Mouse (Mus musculus): ENCODE data around the gene Tomm20.
"Not testable (repeated sequence)": the region's sequence is repeated elsewhere in the genome, so short reads cannot be mapped to it uniquely, and the experiment has no call there.

The Tomm20 gene

DNA sequence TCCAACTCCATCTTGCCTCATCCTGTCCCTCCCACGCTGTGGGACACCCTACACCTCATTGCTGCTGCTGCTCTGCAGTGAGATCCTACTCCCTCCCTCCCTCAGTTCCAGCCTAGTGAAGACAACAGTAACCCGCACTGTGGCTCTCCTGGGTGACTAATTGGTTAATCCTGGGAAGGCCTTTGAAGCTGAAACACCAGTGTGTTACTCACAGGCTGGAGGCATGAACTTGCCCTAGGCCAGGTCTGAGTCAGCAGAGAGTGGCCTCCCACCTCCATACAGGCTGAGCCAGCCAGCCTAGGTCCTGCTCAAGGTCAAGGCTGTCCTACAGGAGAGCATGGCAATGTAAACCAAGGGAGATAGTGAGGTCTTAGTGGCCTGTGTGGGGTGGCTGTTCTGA lies 26.4 kb downstream of the Tomm20 start:
- DNase-seq (ENCODE audit: low read depth in 2 of 2, low spot score in 2 of 2), result no peak

DNA sequence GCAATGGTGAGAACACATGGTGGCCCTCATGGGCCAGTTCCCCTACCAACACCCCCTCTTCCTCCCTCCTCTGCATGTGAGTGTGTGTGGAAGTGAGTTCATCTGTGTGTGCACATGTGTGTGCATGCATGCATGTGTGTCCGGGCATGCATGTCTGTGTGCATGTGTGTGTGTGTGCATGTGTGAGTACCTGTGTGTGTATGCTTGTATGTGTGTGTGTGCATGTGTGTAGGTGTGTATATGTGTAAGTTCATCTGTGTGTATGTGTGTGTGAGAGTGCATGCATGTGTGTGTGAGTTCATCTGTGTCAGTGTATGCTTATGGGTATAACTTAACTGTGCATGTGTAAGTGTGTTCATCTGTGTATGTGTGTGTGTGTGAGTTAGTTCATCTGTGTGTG lies 27.3 kb downstream of the Tomm20 start:
- no peak for DNase-seq (ENCODE audit: low read depth in 2 of 2, low spot score in 2 of 2)

DNA sequence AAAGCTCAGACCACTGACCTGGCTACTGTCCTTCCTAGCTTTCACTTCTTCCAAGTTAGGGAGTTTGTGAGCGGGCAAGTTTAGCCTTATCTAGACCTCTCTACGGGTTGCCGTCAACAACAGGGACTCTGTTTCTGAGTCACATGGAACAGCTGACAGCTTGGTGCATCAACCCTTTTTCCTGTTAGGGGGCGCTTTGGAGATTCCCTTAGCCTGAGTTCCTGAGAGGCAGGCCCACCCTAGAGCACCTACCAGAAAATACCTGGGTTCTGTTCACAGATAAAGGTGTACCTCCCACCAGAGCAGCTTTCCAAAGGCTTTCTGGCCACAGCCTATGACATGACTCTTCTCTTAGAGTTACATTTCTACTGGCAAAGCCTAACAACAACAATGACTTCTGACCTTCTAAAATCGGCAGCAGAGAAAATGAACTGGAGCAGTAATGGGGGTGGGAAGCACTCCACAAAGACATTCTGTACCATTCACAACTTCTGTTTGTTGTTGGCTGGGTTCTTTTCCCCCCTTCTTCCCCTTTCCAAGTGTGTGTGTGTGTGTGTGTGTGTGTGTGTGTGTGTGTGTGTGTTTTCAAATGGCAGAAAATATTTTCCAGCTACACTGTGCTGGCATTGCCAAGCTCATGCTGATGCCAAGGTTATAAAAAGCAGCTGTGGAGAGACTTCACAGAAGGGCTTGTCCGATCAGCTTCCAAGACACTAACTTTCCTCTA lies 28.3 kb downstream of the Tomm20 start:
- DNase-seq (ENCODE audit: low read depth in 2 of 2, low spot score in 2 of 2), result no peak

DNA sequence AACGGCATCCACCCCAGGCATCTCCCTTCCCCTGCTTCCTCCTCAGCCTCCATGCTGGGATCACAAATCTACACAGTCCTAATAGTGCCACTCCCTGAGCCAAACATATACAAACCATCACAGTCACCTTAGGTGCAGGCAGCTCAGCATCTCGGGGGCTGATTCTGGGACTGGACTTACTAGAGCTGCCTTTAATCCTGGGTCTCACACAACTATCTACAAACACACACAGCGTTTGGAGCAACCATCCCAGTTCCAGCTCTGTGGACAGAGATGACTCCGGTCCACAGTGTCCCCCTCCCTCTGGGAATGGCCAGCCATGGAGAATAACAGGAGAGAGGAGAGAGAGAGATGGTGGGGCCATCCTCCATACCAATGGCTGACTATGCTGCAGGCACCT lies 29.0 kb downstream of the Tomm20 start:
- no peak for DNase-seq (ENCODE audit: low read depth in 2 of 2, low spot score in 2 of 2)

DNA sequence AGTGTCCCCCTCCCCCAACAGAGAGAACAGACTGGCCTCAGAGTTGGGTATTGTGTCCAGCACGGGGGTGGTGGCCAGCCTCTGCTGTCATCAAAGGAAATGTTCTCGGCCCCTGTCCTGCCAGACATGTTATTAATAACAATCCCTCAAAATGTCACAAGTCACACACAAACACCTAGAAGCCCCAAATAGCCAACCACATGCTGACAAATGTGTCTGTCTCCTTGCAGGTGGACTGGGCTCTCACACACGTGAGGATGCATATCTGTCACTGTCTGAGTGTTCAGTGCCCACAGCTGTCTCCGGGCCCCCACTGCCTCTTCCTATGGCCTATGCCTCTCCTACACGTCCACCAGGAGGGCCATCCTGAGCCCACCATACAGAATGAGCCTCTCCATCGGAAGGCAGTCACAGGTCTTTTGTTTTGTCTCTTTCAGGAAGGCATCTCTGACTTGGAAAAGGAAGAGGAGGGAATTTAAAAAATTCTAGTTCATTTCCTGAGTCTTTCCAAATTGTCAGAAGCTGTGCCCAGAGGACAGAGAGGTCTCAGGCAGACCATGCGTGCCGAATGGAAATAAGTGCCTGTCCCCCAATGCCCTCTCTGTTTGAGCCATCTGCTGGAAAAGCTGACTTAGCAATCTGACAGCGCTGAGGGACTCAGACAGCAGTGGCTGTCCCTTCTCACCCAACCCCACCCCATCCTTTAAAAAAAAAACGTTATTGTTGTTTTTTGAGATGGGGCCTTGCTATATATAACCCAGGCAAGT lies 30.9 kb downstream of the Tomm20 start:
- no peak for DNase-seq (ENCODE audit: low read depth in 2 of 2, low spot score in 2 of 2)

DNA sequence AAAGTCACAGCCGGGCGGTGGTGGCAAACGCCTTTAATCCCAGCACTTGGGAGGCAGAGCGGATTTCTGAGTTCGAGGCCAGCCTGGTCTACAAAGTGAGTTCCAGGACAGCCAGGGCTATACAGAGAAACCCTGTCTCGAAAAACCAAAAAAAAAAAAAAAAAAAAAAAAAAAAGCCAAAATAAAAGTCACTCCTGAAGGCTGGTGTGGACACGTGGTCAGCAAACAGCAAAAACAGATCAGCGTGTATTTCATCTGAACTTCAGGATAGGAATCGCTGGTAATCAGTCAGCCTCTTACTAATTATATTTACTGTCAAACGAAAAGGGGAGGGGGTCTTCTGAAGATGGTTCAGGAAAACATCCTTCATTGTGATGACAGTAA lies 31.5 kb downstream of the Tomm20 start:
- DNase-seq (ENCODE audit: low read depth in 2 of 2, low spot score in 2 of 2), result not testable (repeated sequence)

DNA sequence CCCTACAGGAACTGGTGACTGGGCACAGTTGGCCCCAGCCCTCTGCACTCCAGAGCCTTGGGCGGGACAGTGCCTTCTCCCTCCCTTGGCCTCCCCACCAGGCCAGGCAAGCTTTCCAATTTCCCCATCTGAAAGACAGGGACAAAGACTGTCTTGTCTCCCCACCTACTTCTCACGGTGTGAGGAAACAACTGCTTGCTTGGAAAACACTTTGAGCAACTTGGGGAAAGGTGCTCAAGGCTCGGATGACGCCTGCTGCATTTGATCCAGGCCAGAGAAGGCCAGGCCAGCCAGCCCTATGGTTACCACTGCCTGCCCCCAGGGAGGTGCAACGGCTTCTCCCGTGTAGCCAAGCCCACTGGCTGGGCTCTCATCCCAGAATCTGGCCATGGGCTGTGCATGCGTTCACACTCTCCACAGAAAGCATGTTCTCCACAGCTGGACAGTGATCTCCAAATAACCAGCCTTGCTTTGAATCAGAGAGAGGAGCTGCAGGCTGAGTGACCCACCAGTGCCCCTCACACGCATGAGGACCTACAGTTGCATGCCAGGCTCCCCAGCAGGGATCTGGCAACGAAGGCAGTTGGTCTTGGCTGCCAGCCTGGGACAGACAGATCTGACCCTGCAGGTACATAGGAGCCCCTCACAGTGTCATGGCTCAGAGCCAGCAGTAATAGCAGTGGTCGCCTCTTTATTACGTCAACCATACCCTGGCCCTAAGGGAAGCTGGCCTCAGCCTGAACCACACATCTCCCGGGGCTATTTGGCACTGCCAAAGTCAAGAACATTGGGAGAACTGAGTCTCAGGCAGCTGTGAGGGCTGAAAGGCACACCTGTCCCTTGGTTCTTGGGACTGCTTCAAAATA lies 32.2 kb downstream of the Tomm20 start:
- DNase-seq (ENCODE audit: low read depth in 2 of 2, low spot score in 2 of 2), result no peak

DNA sequence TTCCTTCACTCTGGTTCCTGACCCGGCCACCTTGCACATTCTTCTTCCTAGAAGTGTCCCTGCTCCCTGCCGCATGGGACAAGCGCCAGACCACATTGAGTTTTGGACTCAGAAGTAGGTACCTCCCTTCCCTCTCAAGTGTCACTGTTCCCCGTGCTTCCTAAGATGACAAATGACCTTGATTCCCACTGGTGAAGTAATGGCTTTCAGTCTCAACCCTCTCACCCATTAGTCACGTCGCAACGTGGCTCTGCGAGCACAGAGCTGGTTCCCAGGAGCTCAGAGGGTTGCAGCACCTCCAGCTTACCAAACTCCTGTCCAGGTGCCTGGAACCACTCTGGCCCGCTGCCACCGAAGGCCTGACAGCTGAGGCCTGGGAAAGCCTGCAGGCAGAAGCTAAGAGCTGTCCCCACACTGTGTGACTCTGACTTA lies 36.3 kb downstream of the Tomm20 start:
- DNase-seq (ENCODE audit: low read depth in 2 of 2, low spot score in 2 of 2), result no peak

DNA sequence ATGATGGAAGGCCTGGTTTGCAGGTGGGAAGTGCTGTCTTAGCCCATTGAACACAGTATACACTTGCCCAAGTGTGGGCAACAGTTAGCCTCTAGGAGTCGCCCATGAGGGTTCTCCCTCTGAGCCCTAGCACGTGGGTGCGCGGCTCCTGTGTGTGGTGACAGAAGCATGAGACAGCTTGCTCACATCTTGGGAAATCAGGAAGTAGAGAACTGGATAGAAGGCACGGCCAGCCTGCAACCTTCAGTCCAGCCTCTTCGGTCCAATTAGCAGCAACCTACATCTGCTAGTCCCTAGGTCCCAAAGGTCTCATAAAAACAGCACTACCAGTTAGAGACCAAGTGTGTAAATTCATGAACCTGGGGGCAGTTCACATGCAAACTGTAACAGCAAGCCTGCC lies 36.8 kb downstream of the Tomm20 start:
- DNase-seq (ENCODE audit: low read depth in 2 of 2, low spot score in 2 of 2), result no peak

DNA sequence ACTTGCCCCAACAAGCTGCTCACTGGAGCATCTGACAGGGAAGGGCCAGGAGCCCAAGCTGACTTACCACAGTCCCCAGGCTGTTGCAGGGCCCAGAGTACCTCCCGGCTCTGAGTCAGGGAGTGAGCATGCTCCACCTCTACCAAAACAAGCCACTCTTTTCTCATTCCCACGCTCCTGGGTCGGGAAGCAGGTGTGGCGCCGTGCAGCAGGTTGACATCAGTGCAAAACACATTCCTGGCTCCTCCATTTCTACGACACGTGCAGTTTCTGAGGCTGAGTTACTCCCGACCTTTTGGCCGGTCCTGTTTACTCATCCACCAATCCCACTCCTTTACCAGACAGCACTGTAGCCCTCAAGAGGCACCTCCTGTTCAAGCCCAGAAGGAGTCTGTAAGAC lies 37.7 kb downstream of the Tomm20 start:
- DNase-seq (ENCODE audit: low read depth in 2 of 2, low spot score in 2 of 2), result no peak

DNA sequence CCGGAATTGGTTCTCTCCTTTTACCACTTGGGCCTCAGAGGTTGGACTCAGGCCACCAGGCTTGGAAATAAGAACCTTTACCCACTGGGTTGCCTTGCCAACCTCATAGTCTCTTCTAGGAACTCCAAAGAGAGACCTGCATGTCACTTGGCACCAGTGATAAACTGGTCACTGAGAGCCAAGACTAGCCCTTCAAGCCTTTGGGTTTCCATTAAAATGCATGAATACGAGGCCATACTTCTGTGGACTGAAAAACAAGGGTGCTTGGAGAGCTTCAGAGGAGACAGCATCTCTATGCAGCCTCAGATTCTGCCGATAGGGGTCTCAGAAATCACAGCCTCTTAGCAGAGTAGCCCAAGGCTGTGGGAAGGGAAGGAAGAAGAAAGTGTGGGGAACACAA lies 38.3 kb downstream of the Tomm20 start:
- no peak for DNase-seq (ENCODE audit: low read depth in 2 of 2, low spot score in 2 of 2)

DNA sequence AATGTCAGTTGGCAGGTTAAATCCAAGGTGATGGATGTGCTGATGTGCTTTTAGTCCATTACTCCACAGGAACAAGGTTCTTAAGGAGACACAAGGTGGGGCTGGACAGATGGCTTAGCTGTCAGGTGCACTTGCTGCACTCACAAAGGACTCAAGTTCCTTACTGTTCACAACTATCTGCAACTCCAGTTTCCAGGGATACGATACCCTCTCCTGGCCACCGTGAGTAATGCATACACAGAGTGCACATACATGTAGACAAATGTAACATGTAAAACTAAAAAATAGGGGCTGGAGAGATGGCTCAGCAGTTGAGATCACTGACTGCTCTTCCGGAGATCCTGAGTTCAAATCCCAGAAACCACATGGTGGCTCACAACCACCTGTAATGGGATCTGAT lies 40.3 kb downstream of the Tomm20 start:
- peak in 1 of 2 experiments; percentile 8 for DNase-seq (ENCODE audit: low read depth in 2 of 2, low spot score in 2 of 2)

DNA sequence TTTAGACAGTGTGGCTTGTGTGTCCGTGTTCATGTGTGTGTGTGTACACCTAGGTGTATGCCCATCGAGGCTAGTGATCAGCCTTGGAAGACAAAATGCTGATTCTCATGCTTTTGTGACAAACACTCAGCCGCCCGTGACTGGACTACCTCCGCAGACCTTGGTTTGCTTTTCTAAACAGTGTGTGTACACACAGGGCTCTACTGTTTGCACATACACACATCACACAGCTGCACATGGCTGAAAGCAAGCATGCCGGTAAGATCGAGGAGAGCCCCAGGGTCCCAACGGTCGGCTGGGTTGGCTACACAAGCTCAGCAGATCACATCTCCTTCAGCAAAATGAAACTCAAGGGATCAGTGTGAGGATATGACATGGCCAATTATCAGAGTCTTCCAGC lies 41.7 kb downstream of the Tomm20 start:
- no peak for DNase-seq (ENCODE audit: low read depth in 2 of 2, low spot score in 2 of 2)

DNA sequence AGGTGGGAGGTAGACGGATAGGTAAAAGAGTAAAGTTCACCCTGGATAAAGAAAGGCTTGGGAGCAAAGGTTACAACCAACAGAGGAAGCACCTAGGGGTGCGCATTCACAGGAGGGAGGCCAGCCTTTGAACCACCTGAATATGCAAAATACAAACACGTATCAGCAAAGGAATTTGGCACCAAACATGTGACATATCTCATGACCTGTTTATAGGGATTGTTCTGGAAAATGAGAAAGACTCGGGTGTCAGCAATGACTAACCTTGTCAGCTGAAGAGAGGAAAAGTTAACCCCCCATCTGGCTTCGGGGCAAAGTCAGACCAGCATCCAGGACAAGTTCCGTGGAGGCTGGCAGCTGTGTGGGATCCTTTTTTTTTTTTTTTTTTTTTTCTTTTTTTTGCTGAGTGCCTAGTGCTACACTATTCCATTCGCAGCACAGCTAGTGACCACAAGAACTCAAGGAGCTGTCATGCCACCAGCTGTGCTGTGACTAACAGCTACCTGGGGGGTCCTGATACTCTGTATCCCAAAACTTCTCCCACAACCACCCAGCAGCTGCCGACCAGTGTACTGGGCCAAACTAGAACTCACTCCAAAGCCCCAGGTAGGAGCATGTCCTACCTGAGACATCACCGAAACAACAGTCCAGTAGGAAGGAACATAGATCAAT lies 42.3 kb downstream of the Tomm20 start:
- DNase-seq (ENCODE audit: low read depth in 2 of 2, low spot score in 2 of 2), result no peak

DNA sequence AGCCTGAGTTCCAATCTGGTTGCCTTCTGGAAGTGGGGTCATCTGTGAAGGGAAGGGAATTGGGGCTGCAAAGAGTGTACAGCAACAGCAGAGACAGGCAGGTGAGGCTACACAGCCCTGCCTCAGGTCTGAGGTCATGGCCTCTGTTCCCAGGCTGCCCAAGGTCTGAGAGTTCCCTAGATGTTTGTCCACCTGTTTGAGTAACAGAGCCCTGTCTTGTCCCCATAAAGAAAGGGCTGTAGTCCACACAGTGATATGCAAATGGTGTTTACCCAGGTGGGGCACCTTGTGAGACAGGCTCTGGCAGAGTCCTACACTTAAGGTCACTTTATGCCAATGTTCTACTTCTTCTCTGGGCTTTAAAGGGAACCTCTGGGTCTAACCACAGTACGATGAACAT lies 44.0 kb downstream of the Tomm20 start:
- no peak for DNase-seq (ENCODE audit: low read depth in 2 of 2, low spot score in 2 of 2)

DNA sequence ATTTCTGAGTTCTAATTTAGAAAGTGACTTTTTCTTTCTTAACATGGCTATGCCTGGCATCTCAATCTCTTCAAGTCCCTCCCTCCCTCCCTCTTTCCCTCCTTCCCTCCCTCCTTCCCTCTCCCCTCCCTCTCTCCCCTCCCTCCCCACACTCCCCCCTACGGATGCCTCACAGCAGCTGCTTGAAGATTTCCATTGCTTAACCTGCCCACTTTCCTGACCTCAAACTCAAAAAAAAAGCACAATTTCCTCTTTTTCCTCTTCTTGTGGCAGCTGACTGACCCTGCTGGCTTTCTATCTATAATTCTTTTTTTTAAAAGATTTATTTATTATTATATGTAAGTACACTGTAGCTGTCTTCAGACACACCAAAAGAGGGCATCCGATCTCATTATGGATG lies 44.6 kb downstream of the Tomm20 start:
- no peak for DNase-seq (ENCODE audit: low read depth in 2 of 2, low spot score in 2 of 2)

DNA sequence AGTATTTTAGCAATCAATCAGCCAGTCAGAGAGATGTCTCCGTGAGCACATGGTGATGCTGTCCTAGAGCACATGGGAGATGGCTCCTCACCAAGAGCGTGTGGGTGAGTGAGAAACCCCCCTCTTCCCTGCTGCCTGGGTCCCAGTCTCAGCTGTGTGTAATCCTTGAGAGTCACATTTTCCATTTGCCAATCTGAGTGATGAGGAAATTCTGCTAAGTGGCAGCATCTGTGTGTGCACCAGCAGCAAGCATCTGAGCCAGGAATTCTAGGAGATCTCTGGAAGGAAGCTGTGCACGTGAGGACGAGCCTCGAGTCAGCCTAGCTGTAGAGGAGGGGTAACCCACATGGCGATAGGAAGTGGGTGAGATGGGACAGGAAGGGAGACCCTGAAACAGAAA lies 50.5 kb downstream of the Tomm20 start:
- DNase-seq (ENCODE audit: low read depth in 2 of 2, low spot score in 2 of 2), result no peak

DNA sequence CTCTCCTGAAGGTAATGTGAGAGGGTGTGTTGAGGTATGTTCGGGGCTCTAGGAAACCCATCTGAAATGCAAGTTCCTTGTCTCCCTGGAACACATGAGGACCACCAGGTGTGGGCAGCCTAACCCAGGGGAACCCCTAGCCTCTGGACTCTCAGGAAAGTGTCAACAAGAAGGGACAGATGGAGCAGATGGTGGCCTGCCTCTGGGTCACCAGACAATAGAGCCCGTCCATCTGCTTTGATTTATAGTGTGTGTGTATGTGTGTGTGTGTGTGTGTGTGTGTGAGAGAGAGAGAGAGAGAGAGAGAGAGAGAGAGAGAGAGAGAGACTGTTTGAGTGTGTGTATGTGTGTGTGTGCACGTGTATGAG lies 58.0 kb downstream of the Tomm20 start:
- no peak for DNase-seq (ENCODE audit: low read depth in 2 of 2, low spot score in 2 of 2)

DNA sequence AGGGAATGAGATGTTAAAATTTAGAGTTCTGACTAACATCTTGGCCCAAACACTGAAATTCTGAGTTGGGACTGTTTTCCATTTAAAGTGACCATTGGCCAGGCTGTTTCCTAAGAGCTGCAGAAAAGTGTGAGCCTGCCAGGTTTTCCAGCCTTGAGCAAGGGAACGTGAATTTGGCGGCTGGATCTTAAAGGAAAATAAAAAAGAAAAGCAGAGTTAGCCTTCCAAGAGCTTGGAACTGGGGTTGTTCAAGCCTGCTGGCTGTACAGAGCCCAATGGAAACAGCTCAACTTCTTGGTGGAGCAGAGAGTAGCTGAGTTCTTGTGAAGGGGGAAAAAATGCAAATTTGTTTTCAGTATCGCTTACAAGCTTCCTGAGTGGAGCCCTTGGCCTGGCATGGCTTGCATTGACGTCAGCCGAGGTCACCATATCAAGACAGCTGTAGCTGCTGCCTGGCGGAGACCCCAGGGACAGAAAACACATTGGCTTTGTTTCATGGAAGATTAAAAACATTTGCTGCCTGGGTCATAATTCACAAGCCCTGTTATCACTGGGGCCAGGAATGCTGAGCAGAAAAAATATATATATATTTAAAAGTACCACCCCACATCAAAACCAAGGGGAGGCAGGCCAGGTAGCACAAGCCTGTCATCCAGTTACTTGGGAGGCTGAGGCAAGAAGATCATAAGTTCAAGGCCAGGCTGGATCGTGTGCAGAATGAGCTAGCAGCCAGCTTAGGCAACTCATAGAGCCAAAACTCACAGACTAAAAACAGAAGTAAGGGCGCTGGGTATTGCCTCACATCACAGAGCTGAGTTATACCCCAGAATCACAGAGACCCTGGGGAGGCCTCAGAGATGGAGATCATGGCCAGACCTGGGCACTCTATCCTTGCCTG lies 58.7 kb downstream of the Tomm20 start:
- no peak for DNase-seq (ENCODE audit: low read depth in 2 of 2, low spot score in 2 of 2)

All from CD8-positive naive resting alpha-beta T cell, adult 2 months (primary cell).